Mouse (Mus musculus) layer of hippocampus, postnatal 25 days (tissue): ENCODE measurements around the gene March6. TPM values are rescaled to one million over a fixed set of nuclear protein-coding genes. Genes with fewer than 3 reads are reported as not detected.

Source experiments
- DNase-seq, 2 experiments: peaks; one replicate each; pipeline ENCODE4 v3.0.0; 2022; ENCODE audit warnings: mixed read lengths in 2 of 2, low spot score in 1 of 2; ENCODE audit errors: extremely low spot score in 1 of 2
- total RNA-seq, 2 experiments: library from RNA; stranded (reverse); gene quantifications; 2 replicates each; pipeline ENCODE4 v1.2.3; 2021

The March6 gene
- total RNA-seq, 2 experiments from 2014 or later: 186 to 189 TPM

DNA sequence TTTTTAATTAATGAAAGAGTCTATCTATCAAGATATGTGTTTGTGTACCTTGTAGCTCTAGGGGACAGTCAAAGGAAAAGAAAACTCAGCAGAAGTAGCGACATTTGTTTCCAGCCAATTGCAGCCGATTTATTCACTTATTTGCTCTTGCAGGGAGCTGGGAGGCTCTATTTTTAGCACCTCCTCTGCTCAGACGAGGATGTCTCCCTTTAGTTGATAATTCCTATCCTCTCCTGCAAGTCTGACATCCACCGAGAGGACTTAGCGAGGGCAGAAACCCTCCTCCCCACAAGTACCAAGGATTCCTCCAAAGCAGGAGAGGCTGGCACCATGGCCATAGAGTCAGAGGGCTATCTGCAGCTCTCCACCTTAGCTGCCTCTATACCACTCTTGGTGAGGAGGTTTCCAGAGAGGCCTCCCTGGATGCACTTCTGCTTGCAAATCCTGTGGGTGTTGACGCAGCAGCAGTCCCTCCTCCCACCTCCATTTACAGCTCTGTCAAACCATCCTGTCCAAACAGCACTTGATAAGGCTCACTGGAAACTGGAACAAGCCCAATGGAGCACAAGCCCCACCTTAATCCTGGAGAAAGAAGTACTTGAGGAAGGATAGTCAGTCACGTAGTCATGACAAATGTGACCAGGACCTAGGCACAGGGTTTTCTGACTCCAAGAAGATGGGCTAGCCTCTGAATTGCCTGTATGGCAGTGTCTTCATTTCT is 108.0 kb downstream of the March6 start:
- peak in 1 of 2 experiments; percentile 21 for DNase-seq

DNA sequence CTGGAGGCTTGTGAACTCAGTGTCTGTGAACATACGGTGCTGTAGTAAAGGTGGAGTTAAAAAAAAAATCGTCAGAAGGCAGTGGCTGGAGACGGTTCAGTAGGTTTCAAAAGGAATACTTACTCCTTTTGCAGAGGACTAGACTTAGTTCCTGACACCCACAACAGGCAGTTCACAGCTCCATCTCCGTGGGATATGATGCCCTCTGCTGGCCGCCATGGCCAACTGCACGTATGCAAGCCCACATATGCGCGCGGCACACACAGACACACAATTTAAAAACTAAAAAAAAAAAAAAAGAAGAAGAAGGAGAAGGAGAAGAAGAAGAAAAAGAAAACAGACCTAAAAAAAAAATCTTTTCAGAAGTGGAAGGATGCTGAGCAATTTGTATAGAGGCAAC is 111.8 kb downstream of the March6 start:
- DNase-seq: no peak

DNA sequence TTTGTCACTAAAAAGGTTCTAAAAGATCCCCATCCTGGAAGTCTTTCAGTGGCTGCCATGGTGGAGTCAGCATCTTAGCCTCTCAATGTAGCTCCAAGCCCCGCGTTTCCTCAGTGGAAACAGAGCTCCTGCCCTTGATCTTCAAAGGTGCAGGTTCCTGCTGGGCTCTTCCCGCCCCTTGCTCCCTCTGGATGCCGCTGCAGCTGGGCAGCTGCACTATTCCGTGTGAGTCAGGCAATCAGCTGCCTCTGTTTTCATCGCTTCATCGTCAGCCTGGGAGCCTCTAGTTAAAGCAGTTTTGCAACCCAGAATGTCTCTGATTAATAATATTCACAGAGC is 112.2 kb downstream of the March6 start:
- DNase-seq: no peak

DNA sequence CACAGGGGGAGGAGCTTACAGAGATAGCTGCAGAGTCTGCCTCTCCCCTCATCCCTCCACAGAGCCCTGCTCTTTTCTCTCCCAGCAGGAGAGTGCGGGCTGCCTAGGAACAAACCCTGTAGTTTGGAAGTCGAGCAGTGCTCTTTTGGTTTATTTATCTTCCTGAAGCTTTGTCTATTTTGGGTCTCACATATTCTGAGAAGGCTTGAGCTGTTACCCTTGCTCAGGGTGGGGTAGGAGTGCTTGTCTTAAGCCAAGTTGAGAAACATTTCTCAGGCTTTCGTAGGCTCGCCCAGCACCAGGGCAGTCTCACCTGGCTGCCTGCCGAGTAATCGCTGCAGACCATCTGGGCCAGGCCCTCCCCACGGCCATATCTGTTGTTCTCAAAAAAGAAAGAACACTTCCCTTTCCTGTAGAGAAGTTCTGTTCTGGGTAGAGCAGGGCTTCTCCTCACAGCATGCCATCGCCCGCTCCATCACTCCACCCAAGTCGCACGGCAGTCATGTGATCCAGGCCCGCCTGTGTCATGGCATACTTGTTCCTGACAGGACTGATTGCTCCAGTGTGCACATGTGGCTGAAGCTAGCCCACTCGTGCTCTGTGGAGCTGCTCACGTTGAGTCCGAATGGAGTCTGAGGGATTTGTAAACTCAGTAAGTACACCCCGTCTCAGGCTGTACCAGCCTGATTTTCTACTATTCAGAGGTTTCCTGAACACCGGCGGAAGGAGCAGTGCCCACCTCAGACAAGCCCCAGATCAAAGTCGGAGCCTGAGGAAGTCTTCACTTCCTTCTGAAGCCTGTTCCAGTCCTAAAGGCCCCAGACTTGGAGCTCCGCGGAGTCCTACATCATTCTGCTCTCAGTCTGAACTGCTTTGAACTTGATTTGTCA is 112.8 kb downstream of the March6 start:
- peak in 1 of 2 experiments; percentile 33 for DNase-seq

DNA sequence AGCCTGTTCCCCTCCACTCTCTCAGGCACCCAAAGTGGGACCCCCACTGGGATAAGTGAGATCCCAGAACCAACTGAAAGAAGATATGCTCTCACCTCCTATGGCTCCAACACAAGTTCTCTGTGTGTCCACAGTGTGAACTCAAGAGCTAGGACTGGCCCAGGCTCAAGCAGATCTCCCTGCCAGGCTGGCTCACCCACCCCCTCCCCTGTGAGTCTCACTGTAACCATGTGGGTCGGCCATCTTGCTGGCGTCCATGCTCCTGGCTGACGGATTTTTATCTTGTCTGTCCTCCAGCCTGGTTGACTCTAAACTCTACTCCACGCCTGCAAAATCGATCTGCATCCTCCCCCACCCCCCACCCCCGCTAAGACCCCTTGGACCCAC is 113.5 kb downstream of the March6 start:
- DNase-seq: no peak

DNA sequence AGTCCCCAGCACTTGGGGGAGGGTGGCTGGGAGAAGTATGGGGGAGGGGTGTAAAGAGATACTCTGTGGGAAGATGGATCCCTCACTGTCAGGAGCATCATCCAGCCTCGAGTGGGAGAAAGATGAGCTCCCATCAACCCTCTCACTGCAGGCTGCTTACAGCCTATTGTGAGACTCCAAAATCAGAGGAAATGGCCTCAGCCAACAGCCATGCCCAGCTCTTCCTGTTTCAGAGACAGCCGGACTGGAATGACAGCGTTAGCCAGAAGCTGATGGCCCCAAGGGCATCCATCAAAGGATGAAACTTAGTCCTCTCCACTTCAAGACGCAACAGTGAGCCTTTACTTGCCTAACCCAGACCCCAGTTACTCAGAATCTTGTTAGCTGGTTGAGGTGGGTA is 115.7 kb downstream of the March6 start:
- no peak for DNase-seq

DNA sequence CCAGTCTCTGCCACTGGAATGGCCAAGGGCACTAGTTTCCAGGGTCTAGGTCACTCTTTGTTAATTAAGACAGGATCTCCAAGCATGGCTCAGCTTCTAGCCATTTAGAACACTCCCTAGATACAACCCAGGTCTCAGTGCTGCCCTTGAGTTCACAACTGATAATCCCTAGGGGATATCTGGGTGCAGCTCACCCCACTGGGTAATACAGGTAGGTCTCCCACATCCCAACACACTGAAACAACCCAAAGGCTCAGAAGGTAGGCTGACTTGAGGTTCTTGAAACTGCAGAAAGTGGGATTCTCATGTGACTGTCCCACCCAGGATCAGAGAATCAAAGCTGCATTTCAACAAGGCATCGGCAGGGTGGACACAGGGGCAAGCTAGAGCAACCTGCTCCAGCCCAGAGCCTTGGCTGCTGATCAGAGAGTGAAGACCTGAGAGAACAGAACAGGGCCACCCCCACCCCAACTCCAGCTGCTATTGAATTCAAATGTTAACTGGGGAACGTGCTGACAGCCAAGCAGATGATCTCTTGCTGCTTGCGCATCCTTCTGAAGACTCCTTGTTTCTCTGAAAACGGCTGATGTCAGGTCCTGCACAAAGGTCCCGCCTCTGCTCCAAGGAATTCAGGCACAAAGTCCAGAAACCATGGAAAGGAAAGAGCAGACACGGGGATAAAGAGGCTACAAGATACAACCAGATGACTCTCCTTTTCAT is 116.5 kb downstream of the March6 start:
- no peak for DNase-seq

DNA sequence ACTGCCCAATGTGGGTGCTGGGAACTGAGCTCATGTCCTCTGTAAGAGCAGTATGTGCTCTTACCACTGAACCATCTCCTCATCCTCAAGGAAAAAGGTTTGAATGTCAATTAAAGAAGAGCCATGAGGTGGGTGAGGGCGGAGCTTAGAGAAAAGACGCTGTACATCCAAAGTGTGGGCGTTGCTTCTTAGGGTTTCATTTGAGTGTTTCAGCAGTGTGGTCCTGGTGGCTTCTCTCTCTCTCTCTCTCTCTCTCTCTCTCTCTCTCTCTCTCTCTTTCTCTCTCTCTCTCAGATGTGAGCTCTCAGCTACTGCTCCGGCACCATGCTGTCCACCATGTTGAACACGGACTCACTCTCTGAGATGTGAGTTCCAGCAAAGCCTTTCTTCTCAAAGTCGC is 117.2 kb downstream of the March6 start:
- no peak for DNase-seq

DNA sequence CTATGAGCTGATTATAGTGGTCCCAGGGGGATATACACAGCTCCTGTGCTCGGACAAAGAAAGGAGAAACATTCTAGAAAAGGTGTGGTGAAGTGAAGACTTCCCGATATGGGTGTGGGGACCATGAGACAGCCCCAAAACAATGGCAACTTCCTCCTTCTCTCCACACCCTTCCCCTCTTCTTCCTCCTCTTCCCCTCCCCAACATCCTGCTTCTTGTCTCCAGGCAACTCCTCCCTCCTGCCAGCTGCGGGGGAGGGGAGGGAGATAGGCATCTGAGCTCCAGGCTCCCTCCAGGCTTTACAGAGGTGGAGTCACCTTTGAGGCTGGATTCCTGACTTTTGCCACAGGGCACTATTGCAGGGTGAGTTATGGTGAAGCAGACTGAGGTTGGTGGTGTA is 117.9 kb downstream of the March6 start:
- no peak for DNase-seq

DNA sequence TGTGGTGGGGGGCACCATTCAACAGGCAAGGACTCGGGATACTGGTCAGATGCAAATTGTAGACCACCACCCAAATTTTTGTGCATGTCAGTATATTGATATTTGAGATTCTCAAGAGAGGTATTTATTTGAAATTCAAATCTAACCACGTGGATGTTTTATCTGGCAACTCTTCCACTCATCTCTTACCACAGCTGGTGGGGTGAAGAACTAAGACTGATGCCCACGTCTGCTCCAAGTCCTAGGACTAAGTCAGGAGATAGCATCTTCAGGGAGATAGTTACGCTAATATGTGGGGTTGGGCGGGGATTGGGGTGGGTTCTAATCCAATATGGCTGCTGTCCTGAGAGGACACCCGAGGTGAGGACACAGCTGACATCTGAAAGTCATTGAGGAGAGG is 118.4 kb downstream of the March6 start:
- no peak for DNase-seq

DNA sequence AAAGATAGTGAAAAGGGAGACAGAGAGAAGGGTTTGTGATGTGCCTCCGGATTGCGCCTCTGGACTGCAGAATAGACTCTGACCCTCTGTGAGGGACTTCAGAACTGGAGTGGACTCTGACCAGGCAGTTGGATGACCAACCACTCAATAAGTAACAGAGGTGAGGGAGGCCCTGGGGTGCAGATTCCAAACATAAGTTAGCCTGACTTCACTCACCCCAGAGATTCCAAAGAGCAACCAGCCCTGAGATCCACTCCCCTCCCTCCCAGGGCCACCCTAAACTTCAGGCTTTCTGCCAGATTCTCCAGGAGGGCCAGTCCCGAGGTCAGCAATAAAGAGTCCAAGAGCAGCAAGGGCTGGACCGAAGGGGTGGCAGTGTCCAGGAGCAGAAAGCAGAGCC is 123.4 kb downstream of the March6 start:
- no peak for DNase-seq

DNA sequence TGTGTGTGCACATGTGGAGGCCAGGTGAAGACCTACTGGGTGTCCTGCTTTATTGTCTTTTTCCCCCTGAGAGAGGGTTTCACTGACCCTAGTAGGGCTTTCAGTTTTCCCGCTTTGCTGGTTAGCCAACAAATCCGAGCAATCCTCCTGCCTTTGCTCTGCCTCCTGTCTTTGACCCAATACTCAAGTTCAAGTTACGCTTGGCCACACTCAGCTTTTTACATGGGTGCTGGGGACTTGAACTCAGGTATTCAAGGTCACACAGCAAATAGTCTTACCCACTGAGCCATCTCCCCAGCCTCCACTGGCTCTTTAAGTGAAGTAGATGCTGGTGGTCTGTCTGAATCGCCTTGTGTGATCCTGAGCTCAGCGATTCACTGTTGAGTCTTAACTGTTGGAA is 124.0 kb downstream of the March6 start:
- no peak for DNase-seq

Other genes starting within 250 kb of the March6 start
- 10 to 100 TPM; 45.8 to 52.8 TPM for gene Ankrd33b, start 163.3 kb downstream of the March6 start, total RNA-seq
- gene Ropn1l, start 77.3 kb downstream of the March6 start, total RNA-seq: 1 to 10 TPM; 1.3 to 1.5 TPM
- gene Cmbl, start 34.3 kb upstream of the March6 start, total RNA-seq: 10 to 100 TPM; 10.1 to 13.5 TPM
- gene Cct5, start 70.8 kb upstream of the March6 start, total RNA-seq: 100 to 1,000 TPM; 233 to 257 TPM
- gene Fam173b, start 70.8 kb upstream of the March6 start, total RNA-seq: 10 to 100 TPM; 11.8 to 13.3 TPM